Mouse (Mus musculus): ENCODE measurements around the gene Hddc2. TPM values are rescaled to one million over a fixed set of nuclear protein-coding genes. Genes with fewer than 3 reads are reported as not detected.

Gene Hddc2
- polyA plus RNA-seq, 1 experiment = 4.5 TPM

GRCm38 (mm10) chr10:31297106-31297505, 16.1 kb upstream of the Hddc2 start:
- H3K4me3 ChIP-seq (ENCODE audit: control insufficient read depth, low read depth, low read length) = no peak overlapping the region
- H3K27ac ChIP-seq (ENCODE audit: control insufficient read depth, insufficient read depth, low read depth, low read length) = no peak overlapping the region
- no peaks in the 10 kb centered on the region for H3K4me1 ChIP-seq (ENCODE audit: control insufficient read depth, insufficient read depth, low read length)
- TF ChIP-seq CTCF (IDR thresholded peaks at IDR 0.05; ENCODE audit: control insufficient read depth, insufficient read depth, insufficient replicate concordance, low read depth, low read length) = no peak
- no peak for TF ChIP-seq POLR2A (IDR thresholded peaks at IDR 0.05; ENCODE audit: control insufficient read depth, low read depth, low read length)
- H3K27me3 ChIP-seq (ENCODE audit: control insufficient read depth, insufficient read depth, low read length) = no peaks in the 10 kb centered on the region
- H3K36me3 ChIP-seq (ENCODE audit: control insufficient read depth, insufficient read depth, low read length) = no peaks in the 10 kb centered on the region

GRCm38 (mm10) chr10:31298263-31298662, 14.9 kb upstream of the Hddc2 start:
- H3K27me3 ChIP-seq (ENCODE audit: control insufficient read depth, insufficient read depth, low read length) = no peaks in the 10 kb centered on the region
- H3K4me3 ChIP-seq (ENCODE audit: control insufficient read depth, low read depth, low read length) = no peak overlapping the region
- TF ChIP-seq POLR2A (IDR thresholded peaks at IDR 0.05; ENCODE audit: control insufficient read depth, low read depth, low read length) = no peak
- H3K27ac ChIP-seq (ENCODE audit: control insufficient read depth, insufficient read depth, low read depth, low read length) = no peak overlapping the region
- H3K36me3 ChIP-seq (ENCODE audit: control insufficient read depth, insufficient read depth, low read length) = no peaks in the 10 kb centered on the region
- no peaks in the 10 kb centered on the region for H3K4me1 ChIP-seq (ENCODE audit: control insufficient read depth, insufficient read depth, low read length)

GRCm38 (mm10) chr10:31298921-31299574, 14.1 kb upstream of the Hddc2 start:
- H3K4me1 ChIP-seq (ENCODE audit: control insufficient read depth, insufficient read depth, low read length) = no peaks in the 10 kb centered on the region
- no peak overlapping the region for H3K4me3 ChIP-seq (ENCODE audit: control insufficient read depth, low read depth, low read length)
- H3K36me3 ChIP-seq (ENCODE audit: control insufficient read depth, insufficient read depth, low read length) = no peaks in the 10 kb centered on the region
- H3K27me3 ChIP-seq (ENCODE audit: control insufficient read depth, insufficient read depth, low read length) = no peaks in the 10 kb centered on the region
- no peak overlapping the region for H3K27ac ChIP-seq (ENCODE audit: control insufficient read depth, insufficient read depth, low read depth, low read length)
- TF ChIP-seq POLR2A (IDR thresholded peaks at IDR 0.05; ENCODE audit: control insufficient read depth, low read depth, low read length) (no peak), CTCF (IDR thresholded peaks at IDR 0.05; ENCODE audit: control insufficient read depth, insufficient read depth, insufficient replicate concordance, low read depth, low read length) (peak; percentile 42; the same call in 1 of the 2 replicates)

GRCm38 (mm10) chr10:31300292-31300691, 12.9 kb upstream of the Hddc2 start:
- no peaks in the 10 kb centered on the region for H3K4me1 ChIP-seq (ENCODE audit: control insufficient read depth, insufficient read depth, low read length)
- H3K4me3 ChIP-seq (ENCODE audit: control insufficient read depth, low read depth, low read length) = no peak overlapping the region
- TF ChIP-seq POLR2A (IDR thresholded peaks at IDR 0.05; ENCODE audit: control insufficient read depth, low read depth, low read length) (no peak), CTCF (IDR thresholded peaks at IDR 0.05; ENCODE audit: control insufficient read depth, insufficient read depth, insufficient replicate concordance, low read depth, low read length) (no peak)
- no peaks in the 10 kb centered on the region for H3K36me3 ChIP-seq (ENCODE audit: control insufficient read depth, insufficient read depth, low read length)
- H3K27me3 ChIP-seq (ENCODE audit: control insufficient read depth, insufficient read depth, low read length) = no peaks in the 10 kb centered on the region
- H3K27ac ChIP-seq (ENCODE audit: control insufficient read depth, insufficient read depth, low read depth, low read length) = no peak overlapping the region

- Histone ChIP-seq H3K27ac (ENCODE audit: control insufficient read depth, insufficient read depth, low read depth, low read length) (no peak overlapping the region), H3K4me3 (ENCODE audit: control insufficient read depth, low read depth, low read length) (no peak overlapping the region), H3K27me3 (ENCODE audit: control insufficient read depth, insufficient read depth, low read length) (no peaks in the 10 kb centered on the region), H3K36me3 (ENCODE audit: control insufficient read depth, insufficient read depth, low read length) (no peaks in the 10 kb centered on the region), H3K4me1 (ENCODE audit: control insufficient read depth, insufficient read depth, low read length) (no peaks in the 10 kb centered on the region)
- TF ChIP-seq POLR2A (IDR thresholded peaks at IDR 0.05; ENCODE audit: control insufficient read depth, low read depth, low read length) = no peak
- no peak for TF ChIP-seq CTCF (IDR thresholded peaks at IDR 0.05; ENCODE audit: control insufficient read depth, insufficient read depth, insufficient replicate concordance, low read depth, low read length)
These were observed 9.7 kb upstream of the Hddc2 start for GRCm38 (mm10) chr10:31303446-31303845.

GRCm38 (mm10) chr10:31307024-31307598, 6.1 kb upstream of the Hddc2 start:
- Histone ChIP-seq H3K36me3 (ENCODE audit: control insufficient read depth, insufficient read depth, low read length) (no peaks in the 10 kb centered on the region), H3K4me1 (ENCODE audit: control insufficient read depth, insufficient read depth, low read length) (no peaks in the 10 kb centered on the region), H3K4me3 (ENCODE audit: control insufficient read depth, low read depth, low read length) (no peak overlapping the region), H3K27ac (ENCODE audit: control insufficient read depth, insufficient read depth, low read depth, low read length) (no peak overlapping the region), H3K27me3 (ENCODE audit: control insufficient read depth, insufficient read depth, low read length) (no peaks in the 10 kb centered on the region)
- TF ChIP-seq CTCF (IDR thresholded peaks at IDR 0.05; ENCODE audit: control insufficient read depth, insufficient read depth, insufficient replicate concordance, low read depth, low read length) = no peak
- TF ChIP-seq POLR2A (IDR thresholded peaks at IDR 0.05; ENCODE audit: control insufficient read depth, low read depth, low read length) = no peak

GRCm38 (mm10) chr10:31318491-31318890, 5.3 kb downstream of the Hddc2 start:
- TF ChIP-seq CTCF (IDR thresholded peaks at IDR 0.05; ENCODE audit: control insufficient read depth, insufficient read depth, insufficient replicate concordance, low read depth, low read length) (no peak), POLR2A (IDR thresholded peaks at IDR 0.05; ENCODE audit: control insufficient read depth, low read depth, low read length) (no peak)
- Histone ChIP-seq H3K27me3 (ENCODE audit: control insufficient read depth, insufficient read depth, low read length) (no peaks in the 10 kb centered on the region), H3K27ac (ENCODE audit: control insufficient read depth, insufficient read depth, low read depth, low read length) (peak overlapping the region; percentile 52; the same call in 1 of the 2 replicates), H3K36me3 (ENCODE audit: control insufficient read depth, insufficient read depth, low read length) (no peaks in the 10 kb centered on the region), H3K4me3 (ENCODE audit: control insufficient read depth, low read depth, low read length) (no peak overlapping the region), H3K4me1 (ENCODE audit: control insufficient read depth, insufficient read depth, low read length) (no peaks in the 10 kb centered on the region; the same call in 1 of the 2 replicates)
